Mouse (Mus musculus): ENCODE data around the gene Iqschfp.

The Iqschfp gene

DNA sequence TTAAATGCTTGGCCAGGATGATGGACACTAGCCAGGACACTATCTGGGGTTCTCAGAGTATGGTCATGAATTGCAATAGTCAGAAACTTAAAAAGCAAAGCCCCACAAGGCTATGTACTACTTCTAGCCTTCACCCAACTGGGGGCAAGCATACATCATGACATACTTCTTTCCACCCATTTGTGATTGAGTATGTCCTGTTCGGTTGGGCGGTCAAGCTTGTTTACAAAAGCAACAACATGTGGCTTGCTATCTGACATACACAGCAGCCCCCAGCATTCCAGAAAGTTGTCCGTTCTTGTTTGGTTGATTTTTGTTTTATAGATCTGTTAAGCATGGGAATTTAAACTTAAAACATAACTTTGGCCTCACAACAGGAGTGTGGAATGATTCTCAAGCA, 755.2 kb downstream of the Iqschfp start:
- DNase-seq (ENCODE audit: low read depth): no peak

DNA sequence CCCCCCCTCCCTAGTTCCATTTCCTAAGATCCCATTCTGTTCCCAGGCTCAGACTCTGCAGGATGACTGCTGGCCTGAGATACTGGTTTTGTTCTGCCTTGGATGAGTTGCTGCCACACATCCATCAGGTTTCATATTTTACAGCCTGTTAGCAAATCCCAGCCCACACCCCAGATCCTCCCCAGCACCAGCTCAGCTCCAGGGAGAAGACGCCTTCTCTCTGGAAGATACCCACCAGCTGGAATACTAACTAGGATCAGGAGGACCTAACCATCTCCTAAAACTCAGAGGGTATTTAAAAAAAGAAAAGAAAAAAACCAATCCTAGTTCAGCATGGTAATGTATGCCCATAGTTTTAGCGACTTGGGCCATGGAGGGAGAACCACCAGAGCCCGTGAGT, 758.2 kb downstream of the Iqschfp start:
- no peak for DNase-seq (ENCODE audit: low read depth)

DNA sequence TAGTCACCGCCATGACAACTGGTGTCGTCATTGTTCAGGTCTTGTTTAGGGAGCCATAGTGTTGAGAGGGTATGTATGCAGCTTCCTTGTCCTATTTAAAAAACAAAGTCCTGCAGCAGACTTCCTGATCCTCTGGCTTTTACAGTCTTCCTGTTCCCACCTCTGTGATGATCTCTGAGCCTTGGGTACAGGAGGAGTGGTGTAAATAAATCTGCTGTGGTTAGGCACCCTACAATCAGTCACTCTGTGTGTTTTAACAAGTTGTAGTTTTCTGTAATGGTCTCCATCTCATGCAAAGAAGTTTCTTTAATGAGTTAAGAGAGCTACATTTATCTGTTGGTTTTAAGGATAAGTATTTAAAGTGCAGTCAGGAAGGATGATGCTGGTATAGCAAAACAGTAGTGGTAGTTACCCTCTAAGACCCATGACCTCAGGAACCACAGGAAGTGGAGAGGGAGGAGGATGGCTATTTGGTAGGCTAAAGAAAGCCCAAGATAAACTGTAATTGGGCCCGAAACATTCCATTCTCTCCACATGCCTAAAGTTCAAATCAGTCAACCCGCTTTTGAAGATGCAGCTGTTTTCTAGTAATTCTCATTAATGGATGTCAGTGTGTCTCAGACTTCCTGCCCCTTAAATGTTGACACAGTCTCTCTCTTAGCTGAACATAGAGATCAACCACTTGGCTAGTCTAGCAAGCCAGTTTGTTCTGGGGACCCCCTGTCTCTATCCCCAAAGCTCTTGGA, 764.7 kb downstream of the Iqschfp start:
- DNase-seq (ENCODE audit: low read depth): no peak

DNA sequence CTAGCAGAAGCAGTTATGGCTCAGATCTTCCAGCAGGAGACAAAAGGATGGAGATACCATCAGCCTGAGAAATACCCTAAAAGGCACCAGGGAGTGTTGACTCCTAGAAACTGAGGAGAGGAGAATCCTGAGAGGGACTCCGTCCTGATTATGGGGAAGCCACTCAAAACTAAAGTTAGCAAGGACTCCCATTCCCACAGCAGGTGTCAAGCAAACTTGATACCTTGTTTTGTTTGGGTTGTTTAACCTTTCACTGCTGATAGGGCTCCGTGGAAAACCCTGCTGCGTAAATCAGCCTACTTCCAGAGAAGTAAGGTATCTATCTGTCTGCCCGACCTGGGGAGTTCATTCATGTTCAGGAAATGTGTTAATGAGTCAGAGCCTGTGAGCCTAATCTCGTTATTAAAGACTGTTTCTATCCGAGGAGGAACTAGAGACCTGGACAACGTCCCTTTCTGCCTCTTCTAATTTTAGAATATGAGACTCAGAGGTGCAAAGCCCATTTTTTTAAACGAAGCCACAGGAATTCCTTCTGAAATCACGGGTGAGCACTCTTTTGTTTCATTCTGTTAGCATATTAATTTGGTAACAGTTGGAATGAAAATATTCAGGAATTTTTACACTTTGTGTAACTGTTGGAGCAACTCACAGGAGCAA, 765.7 kb downstream of the Iqschfp start:
- DNase-seq (ENCODE audit: low read depth): no peak

DNA sequence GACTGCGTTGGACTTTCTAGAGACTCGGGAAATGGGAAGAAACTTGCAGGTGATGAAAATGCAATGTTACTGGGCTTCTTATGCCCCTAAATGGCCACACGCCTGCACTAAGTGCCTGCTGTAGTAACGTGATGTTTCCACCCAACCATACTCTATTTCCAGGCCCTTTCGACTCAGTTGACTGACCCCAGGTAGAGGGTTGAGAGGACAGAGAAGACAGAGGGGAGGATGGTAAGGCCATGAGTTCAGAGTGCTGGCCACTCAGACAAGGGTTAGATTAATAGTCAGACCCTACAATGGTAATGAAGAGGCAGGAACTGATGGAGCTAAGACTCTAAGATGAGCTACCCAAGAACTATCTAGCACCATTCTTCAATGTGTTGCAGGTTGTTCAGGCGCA, 768.0 kb downstream of the Iqschfp start:
- no peak for DNase-seq (ENCODE audit: low read depth)

DNA sequence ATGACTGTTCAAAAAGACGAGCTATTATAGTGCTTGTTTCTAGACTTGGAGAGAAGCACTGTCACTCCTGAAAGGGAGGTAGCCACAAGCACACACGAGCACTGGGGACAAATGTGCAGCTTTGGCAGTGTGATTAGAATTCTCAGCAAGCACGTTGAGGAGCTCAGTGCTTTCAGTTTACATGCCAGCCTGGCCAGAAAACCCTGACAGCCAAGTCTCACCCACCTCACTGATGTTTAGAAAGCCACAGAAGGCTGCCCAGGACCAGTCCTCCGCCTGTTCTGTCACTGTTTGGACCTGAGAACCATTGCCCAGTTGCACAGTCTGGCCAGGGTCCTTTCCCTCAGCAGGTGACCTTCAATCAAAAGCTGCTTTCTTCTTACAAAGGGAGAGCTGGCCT, 768.5 kb downstream of the Iqschfp start:
- no peak for DNase-seq (ENCODE audit: low read depth)

DNA sequence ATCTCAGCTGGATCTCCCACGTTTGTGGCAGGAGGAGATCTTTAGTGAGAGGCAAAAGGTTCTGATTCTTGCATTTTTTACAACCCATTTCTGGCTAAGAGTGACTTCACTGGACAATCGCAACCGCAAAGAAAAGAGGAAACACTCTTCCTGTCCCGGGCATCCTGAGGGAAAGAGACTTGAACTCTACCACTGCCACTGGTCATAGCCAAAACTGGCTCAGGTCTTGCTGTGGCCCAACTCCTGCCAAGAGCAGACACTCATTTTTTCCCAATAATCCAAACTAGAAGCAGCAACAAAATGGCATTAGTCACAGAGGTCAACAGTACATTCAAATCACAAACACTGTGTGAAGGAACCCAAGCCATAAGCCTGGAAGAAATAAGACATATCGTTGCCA, 770.4 kb downstream of the Iqschfp start:
- DNase-seq (ENCODE audit: low read depth): no peak

DNA sequence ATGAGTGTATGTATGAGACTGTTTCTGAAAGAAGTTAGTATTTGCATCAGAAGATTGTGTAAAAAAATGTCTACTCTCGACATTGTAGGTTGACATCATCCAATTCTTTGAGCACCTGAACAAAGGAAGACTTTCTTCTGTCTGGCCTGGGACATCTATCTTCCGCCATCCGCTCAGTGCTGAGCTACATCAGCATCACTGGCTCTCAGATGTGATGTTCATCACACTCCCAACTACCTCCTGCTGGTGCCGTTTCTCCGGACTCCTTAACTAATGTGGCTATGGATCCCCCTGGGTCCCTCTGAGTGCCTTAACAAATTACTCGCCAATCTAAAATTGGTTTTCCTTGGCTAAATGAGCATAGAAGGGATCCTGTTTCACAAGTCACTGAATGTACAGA, 772.3 kb downstream of the Iqschfp start:
- no peak for DNase-seq (ENCODE audit: low read depth)

DNA sequence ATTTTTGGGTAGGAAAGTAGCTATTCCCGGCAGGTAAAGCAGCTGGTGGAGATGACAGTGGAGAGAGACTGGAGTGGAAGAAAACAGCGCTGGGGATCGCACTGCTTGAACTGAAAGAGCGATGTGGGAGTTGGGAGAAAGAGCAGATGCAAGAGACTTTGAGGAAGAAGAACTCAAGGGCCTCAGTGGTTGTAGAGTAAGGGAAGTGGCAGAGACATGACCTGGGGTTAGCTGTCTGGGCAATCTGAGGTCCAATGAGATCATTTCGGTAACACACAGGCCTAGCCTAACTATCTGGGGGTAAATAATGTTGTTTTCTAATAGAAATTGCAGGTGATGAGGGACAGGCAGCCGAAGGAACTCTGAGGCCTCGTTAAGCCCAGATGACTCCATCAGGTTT, 774.3 kb downstream of the Iqschfp start:
- DNase-seq (ENCODE audit: low read depth): no peak

DNA sequence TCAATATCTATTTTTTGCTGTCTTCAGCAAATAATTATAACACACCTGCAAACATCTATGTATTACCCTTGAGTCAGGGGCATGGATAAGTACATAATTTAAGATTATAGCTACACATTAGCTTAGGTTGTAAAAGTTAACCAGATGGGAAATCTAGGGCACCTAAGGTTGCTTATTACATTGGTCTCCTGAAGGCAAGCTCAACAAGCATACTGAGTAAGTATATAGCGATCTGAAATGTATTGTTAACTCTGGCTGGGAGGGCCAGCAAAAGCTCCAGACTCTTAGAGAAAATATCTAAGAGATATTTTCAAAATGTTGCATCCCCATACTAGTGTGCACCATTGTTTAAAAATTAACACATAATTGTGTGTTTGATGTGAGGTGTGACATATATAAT, 775.8 kb downstream of the Iqschfp start:
- DNase-seq (ENCODE audit: low read depth): no peak

DNA sequence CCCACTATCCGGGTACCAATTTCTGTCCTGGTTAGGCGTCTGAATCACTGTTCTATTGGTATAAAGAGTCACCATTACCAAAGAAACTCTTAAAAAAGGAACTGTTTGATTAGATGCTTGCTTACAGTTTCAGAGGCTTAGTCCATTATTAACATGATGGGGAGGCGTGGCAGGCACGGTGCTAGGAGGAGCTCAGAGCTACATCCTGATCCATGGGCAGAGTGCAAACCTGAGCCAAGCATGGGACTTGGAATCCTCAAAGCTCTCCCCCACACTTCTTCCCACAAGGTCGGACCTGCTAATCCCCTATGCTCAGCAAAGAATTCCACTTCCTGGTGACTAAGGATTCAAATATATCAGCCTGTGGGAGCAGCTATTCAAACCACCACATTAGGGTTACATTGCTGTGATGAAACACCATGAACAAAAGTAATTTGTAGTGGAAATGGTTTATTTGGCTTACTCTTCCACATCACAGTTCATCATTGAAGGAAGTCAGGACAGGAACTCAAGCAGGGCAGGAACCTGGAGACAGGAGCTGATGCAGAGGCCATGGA, 777.5 kb downstream of the Iqschfp start:
- no peak for DNase-seq (ENCODE audit: low read depth)

DNA sequence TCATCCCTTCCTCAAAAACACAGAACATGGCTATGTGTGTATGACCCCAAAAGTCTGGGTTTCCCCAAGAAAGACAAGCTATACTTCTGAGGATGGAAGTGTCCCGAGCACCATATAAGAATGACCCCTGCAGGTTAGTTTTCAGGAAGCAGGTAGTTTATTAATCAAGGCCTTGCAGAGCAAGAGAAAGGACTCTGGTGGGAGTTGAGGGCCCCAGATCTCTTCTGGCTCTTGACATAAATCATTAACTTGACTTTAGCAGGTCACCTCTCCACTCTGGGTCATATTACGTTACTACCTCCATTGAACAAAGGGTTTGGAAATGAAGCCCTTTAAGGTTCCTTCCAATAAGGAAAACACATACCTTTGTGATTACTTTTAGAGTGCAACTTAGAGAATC, 782.7 kb downstream of the Iqschfp start:
- no peak for DNase-seq (ENCODE audit: low read depth)

DNA sequence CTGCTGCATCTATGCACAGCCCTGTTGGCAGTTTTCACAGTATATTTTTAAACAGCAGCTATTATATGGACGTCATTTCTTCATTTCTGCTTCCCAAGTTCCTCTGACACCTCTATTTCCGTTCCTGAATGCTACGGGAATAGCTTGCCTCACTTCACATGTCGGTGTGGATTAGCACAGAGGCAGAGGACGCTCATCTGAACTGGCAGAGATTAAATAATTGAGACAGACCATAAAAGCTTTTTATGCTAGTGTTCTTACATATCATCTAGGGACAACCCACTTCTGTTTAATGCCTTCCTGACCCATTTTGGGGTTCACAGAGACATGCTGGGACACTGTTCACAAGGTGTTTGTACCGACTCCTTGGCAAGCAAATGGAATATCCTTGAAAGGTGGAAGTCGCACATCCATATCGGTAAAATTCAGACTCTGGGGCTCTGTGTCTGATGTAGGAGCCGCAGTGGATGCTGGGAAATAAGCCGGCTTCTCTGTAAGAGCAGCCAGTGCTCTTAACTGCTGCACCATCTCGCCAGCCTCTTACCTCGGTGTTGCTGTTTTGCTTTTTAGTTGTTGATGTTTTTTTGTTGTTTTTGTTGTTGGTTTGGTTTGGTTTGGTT, 783.3 kb downstream of the Iqschfp start:
- no peak for DNase-seq (ENCODE audit: low read depth)
